Mouse (Mus musculus) limb, embryonic 15.5 days (tissue): ENCODE data around the gene Tbc1d2. TPM values are rescaled to one million over a fixed set of nuclear protein-coding genes. Genes with fewer than 3 reads are reported as not detected.

Source experiments
- ATAC-seq: fragments of 200-750 bp; cut with Nextera tagmentation; 2 replicates; pipeline ENCODE4 v1.8.0; 2017; ENCODE audit warnings: low read depth, moderate TSS enrichment; ENCODE audit not compliant: insufficient number of reproducible peaks, low FRiP score, low TSS enrichment
- H3K27ac ChIP-seq: fragments of 300-500 bp; sonication (generic); 2 replicates; pipeline ENCODE4 v1.5.1; 2015; ENCODE audit warnings: moderate library complexity, mild to moderate bottlenecking, inconsistent platforms
- H3K27me3 ChIP-seq: fragments of 300-500 bp; sonication (generic); 2 replicates; pipeline ENCODE4 v1.6.1; 2015; ENCODE audit warnings: inconsistent platforms
- H3K36me3 ChIP-seq: fragments of 300-500 bp; sonication (generic); 2 replicates; pipeline ENCODE4 v1.6.1; 2015; ENCODE audit warnings: inconsistent platforms
- H3K4me1 ChIP-seq: fragments of 300-500 bp; sonication (generic); 2 replicates; pipeline ENCODE4 v1.6.1; 2015; ENCODE audit warnings: inconsistent platforms
- H3K4me2 ChIP-seq: fragments of 300-500 bp; sonication (generic); 2 replicates; pipeline ENCODE4 v1.6.1; 2015; ENCODE audit warnings: mild to moderate bottlenecking, inconsistent platforms
- H3K4me3 ChIP-seq: fragments of 300-500 bp; sonication (generic); 2 replicates; pipeline ENCODE4 v1.5.1; 2015; ENCODE audit warnings: mild to moderate bottlenecking, inconsistent platforms
- H3K9ac ChIP-seq: fragments of 300-500 bp; sonication (generic); 2 replicates; pipeline ENCODE4 v1.6.1; 2015; ENCODE audit warnings: inconsistent platforms
- H3K9me3 ChIP-seq: fragments of 300-500 bp; sonication (generic); 2 replicates; pipeline ENCODE4 v1.6.1; 2016; ENCODE audit warnings: inconsistent platforms
- WGBS: fragments of 180-500 bp; shearing (Covaris S2); methylation state at CpG from one replicate; pipeline ENCODE4 v1.1.7; 2015; 5-methylcytosine and 5-hydroxymethylcytosine counted together
- polyA plus RNA-seq: library from polyadenylated mRNA; unstranded; fragments of >200 nt; fragmentation: Nextera tagmentation; extraction: Ambion mirVana; gene quantifications from 2 replicates; pipeline ENCODE4 v1.2.1, GENCODE M21; 2015

Gene Tbc1d2
- polyA plus RNA-seq, 1 experiment from 2014 or later = 2.5 TPM

GRCm38 (mm10) chr4:46558672-46559667, 91.0 kb downstream of the Tbc1d2 start:
- Histone ChIP-seq H3K36me3 (no peaks in the 10 kb centered on the region), H3K4me1 (no peaks in the 10 kb centered on the region), H3K27me3 (no peaks in the 10 kb centered on the region), H3K4me3 (no peak overlapping the region), H3K4me2 (no peak overlapping the region), H3K9ac (no peak overlapping the region), H3K9me3 (no peaks in the 10 kb centered on the region), H3K27ac (no peak overlapping the region)
- WGBS = 75% methylated on average over 22 of the region's 22 CpGs
- ATAC-seq = no peak

GRCm38 (mm10) chr4:46556933-46557332, 93.1 kb downstream of the Tbc1d2 start:
- no peaks in the 10 kb centered on the region for H3K27me3 ChIP-seq
- no peak overlapping the region for H3K27ac ChIP-seq
- H3K4me1 ChIP-seq = no peaks in the 10 kb centered on the region
- H3K9ac ChIP-seq = no peak overlapping the region
- no peak for ATAC-seq
- no peaks in the 10 kb centered on the region for H3K36me3 ChIP-seq
- 73% methylated on average over 3 of the region's 3 CpGs for whole genome bisulfite sequencing
- no peak overlapping the region for H3K4me2 ChIP-seq
- no peak overlapping the region for H3K4me3 ChIP-seq
- H3K9me3 ChIP-seq = no peaks in the 10 kb centered on the region

- Histone ChIP-seq H3K4me3 (no peak overlapping the region), H3K9ac (no peak overlapping the region), H3K4me1 (no peaks in the 10 kb centered on the region), H3K4me2 (no peak overlapping the region), H3K36me3 (no peaks in the 10 kb centered on the region), H3K27me3 (no peaks in the 10 kb centered on the region), H3K9me3 (no peaks in the 10 kb centered on the region), H3K27ac (no peak overlapping the region)
- WGBS = 75% methylated on average over 9 of the region's 9 CpGs
- no peak for ATAC-seq
These were observed 94.2 kb downstream of the Tbc1d2 start for GRCm38 (mm10) chr4:46555762-46556161.

Other genes with a start within 250 kb of the Tbc1d2 start
- gene Hemgn, start 236.7 kb downstream of the Tbc1d2 start, polyA plus RNA-seq = 0.77 and 2.4 TPM in 2 replicates
- gene Anp32b, start 199.3 kb downstream of the Tbc1d2 start, polyA plus RNA-seq = 235 and 258 TPM in 2 replicates
- gene Nans, start 161.0 kb downstream of the Tbc1d2 start, polyA plus RNA-seq = 94.4 and 94.7 TPM in 2 replicates
- gene Trim14, start 114.1 kb downstream of the Tbc1d2 start, polyA plus RNA-seq = 1.4 and 2.1 TPM in 2 replicates
- 3.2 and 3.5 TPM in 2 replicates for gene Coro2a, start 48.0 kb downstream of the Tbc1d2 start, polyA plus RNA-seq